Mouse (Mus musculus) adrenal gland, postnatal 36 days (tissue): Measurements from ENCODE around the gene Tmem210. TPM values are rescaled to one million over a fixed set of nuclear protein-coding genes. Genes with fewer than 3 reads are reported as not detected.
A peak's percentile ranks its signal among the peaks of the same experiment; 100 is the strongest.
"Not testable (repeated sequence)": the region's sequence is repeated elsewhere in the genome, so short reads cannot be mapped to it uniquely, and the experiment has no call there.

Source experiments
- DNase-seq, 2 experiments: peaks; one replicate each; pipeline ENCODE4 v3.0.0; 2021; ENCODE audit warnings: mixed read lengths in 1 of 2
- long read RNA-seq, 2 experiments: library from polyadenylated mRNA; stranded (forward); transcript quantifications; one replicate each; pipeline ENCODE4 v2.0.0; 2021; ENCODE audit warnings: borderline sequencing depth in 2 of 2
- total RNA-seq, 2 experiments: library from RNA; stranded (reverse); gene quantifications; 2 replicates each; pipeline ENCODE4 v1.2.3; 2021

The Tmem210 gene
- total RNA-seq, result not detected
- long read RNA-seq, experiment 1, result 0 reads
- long read RNA-seq, experiment 2, result 0 reads

- DNase-seq, result no peak
Measured at GRCm38 (mm10) chr2:25287927-25288649, at the start of gene Tmem210. TSS of gene Tmem210 (plus strand) at chr2:25288145.

GRCm38 (mm10) chr2:25239766-25240165 is 48.2 kb upstream of the Tmem210 start:
- no peak for DNase-seq

GRCm38 (mm10) chr2:25240310-25240709 is 47.6 kb upstream of the Tmem210 start:
- DNase-seq, result no peak

DNA sequence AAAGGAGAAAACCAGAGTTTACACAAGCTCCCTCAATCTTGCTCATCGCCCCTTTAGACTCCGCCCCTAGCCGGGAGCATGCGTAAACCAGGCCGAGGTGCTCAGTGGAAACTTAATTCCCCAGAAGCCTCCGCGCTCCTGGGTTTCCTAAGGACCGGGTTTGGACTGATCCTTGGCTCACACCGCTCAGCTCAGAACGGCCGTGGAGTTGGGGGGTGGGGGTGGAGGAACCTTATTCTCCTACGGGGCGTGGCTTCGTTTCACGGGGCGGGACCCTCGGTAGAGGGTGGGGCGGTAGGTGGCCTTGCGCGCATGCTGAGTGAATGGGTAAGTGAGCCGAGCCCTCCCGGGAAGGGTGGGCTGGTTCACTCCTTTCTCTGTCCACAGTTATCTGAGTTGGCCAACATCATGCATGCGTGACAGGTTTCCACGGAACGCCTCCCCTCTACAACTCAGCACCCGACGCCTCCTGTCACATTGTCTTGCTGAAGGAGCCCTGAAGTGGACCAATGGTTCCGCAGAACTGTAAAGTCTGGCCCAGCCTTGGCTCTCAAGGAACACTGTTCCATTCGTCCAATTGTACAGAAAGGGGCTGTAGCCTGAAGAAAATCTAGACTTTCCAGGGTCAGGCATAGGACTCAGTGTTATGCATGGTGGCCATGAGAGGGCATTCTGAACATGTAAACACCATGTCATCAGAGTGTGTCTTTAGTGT is 47.1 kb upstream of the Tmem210 start:
- peak; percentile 83 to 86 for DNase-seq

DNA sequence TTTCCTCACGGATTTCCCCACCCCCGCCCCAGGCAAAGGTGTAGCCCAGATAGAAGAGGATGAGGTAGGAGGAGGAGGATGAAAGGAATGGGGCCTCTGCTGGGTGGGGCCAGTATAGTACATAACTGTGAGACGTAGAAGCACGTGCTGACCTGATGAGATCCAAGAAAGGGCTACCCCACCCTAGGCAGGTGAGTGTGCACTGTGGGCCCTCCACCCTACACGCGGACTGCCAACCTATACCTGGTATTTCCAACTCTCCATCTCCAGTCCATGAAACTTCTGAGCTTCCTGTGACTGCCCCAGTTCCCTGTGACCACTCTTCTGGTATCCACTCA is 46.5 kb upstream of the Tmem210 start:
- DNase-seq, result no peak

- DNase-seq, result peak in 1 of 2 experiments; percentile 25
Measured at GRCm38 (mm10) chr2:25242101-25242506, 45.8 kb upstream of the Tmem210 start, which contains the start of the genes Rnf208 and Cysrt1. TSS of gene Rnf208 (plus strand) at chr2:25242255. TSS of gene Cysrt1 (minus strand) at chr2:25242452.

DNA sequence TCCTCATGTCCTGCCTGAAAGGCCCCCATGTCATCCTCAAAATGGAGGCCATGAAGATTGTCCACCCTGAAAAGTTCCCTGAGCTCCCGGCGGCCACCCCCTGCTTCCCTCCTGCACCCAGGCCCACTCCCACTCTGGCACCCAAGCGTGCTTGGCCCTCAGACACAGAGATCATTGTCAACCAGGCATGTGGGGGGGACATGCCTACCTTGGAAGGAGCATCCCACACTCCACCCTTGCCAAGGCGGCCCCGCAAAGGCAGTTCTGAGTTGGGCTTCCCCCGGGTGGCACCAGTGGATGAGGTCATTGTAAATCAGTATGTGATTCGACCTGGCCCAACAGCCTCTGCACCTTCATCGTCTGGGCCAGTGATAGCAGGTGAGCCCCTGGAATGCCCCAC is 44.6 kb upstream of the Tmem210 start:
- DNase-seq, result no peak

DNA sequence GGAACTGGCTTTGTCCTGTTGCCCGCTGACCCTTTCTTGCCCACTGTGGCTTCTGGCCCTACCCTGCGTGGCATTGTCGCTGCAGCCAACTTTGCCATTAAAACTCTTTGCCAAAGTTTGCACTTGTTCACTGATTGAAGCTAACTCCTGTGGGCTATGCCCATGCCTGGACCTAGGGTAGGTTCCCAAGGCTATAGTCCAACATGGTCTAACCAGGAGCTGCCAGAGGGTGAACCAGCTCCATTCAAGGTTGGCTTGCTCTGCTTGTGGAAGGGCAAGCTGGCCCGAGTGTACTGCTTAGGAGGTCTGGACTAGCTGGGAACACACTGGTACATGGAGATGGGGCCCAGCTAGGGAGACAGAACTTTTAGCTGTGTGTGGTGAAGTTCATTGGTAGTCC is 43.8 kb upstream of the Tmem210 start:
- no peak for DNase-seq

- DNase-seq, result no peak
Measured at GRCm38 (mm10) chr2:25246183-25247072, 41.5 kb upstream of the Tmem210 start, which contains the start of gene AL732309.1. TSS of gene AL732309.1 (minus strand) at chr2:25246863.

DNA sequence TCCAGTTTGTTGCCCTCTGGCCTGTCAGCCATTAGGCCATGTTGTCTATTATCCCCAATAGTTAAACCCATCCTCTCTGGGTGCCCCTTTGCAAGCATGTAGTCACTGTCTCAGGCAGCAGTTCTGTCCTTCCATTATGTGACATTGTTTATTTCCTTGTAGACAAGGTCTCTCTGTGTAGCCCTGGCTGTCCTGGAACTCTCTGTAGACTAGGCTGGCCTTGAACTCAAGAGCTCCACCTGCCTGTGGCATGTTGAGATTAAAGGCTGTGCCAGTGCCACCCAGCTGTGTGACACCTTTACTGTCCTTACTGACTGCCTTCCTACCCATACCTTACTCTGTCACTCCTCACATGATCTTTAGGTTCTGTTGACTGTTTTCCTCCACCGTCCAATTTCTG is 35.6 kb upstream of the Tmem210 start:
- peak; percentile 30 to 36 for DNase-seq

DNA sequence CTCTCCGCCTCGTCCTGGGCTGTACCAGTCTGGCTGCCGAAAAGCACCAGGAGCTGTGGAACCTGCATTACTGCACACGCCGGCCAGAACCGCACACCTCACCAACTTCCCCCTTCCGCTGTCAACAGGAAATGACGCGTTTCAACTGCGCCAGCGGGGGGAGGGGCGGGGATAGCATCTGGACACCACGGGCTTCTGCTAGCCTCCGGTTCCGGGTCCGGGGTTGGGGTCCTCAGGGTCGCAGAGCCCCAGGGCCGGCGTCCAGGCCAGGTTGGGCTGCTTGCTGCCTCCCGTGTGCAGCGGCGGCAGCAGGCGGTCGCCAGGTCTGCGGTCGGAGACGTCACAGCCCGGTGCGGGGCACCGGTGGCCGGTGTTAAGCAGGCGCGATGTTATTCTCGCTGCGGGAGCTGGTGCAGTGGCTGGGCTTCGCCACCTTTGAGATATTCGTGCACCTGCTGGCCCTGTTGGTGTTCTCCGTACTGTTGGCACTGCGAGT is 32.6 kb upstream of the Tmem210 start, which contains the start of gene Tmem203:
Gene Tmem203 (plus strand): TSS at position 156 of the 496 bp plus-strand sequence.
- DNase-seq, result peak; percentile 92 to 93

DNA sequence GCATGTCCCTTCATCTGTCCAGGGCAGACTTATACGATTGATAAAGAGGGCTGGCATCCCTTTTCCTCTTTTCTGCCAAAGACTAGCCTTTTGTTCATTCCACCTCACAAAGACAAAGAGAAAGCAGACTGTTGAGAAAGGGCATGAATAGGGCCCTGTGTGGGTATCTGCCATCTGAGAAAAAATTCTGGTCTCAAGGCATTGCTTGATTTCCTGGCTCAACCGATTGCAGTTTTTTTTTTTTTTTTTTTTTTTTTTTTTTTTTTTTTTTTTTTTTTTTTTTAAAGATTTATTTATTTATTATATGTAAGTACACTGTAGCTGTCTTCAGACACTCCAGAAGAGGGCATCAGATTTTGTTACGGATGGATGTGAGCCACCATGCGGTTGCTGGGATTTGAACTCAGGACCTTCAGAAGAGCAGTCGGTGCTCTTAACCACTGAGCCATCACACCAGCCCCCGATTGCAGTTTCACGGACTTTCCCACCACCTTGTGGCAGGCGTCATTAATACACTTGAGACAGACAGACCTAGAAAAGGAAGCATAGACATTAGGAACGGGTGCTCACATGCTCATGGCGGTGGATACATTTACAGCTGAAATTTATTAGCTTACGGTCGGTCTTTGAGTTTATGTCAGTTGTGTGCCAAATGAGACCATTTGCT is 31.4 kb upstream of the Tmem210 start:
- peak; percentile 36 to 56 for DNase-seq

GRCm38 (mm10) chr2:25257250-25257649 is 30.7 kb upstream of the Tmem210 start:
- DNase-seq, result not testable (repeated sequence)

DNA sequence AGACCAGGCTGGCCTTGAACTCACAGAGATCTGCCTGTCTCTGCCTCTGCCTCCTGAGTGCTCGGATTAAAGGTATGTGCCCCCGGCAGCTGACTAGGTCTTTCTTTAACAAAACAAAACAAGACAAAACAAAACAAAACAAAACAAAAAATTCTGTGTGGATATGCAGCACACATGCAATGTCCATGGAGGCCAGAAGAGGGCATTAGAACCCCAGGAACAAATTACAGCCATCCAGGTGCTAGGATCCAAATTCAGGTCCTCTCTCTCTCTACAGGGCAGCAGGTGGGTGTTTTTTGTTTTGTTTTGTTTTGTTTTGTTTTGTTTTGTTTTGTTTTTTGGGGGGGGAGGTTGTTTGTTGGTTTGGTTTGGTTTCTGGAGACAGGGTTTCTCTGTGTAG is 29.1 kb upstream of the Tmem210 start:
- no peak for DNase-seq

DNA sequence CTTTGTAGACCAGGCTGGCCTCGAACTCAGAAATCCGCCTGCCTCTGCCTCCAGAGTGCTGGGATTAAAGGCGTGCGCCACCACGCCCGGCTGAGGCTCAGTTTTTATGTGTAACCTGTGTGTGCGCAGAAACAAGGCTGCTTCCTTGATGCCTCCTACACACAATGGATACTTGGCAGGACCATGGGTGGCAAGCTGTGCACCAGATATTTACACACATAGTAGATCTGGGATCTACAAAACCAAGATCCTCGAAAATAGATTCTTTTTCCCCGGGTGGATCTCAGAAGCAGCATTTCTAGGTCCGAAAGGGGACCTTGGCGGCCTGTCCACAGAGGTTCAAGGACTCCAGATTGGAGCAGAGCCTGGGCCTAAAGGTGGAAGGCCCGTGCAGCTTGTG is 26.1 kb upstream of the Tmem210 start:
- DNase-seq, result no peak

DNA sequence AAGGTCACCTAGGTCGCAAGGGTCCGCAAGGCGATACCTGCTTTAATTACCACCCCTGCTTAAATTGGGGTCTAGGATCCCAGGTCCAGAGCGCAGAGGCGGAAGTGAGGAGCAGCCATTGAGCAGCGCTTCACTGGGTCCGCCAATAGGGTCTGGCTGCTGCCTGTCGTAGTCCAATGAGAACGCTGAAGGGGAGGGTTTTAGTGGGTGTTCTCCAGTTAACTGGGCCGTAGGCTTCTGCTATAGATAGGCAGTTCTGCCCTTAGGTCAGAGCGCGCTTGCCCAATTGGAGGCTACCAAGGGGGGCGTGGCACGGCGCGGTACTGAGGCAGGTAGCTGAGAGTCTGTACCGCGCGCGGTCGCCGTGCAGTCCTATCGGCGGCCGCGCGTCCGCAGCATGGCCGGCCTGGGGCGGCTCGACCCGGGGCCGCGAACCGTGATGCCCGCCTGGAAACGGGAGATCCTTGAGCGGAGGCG is 25.6 kb upstream of the Tmem210 start, which contains the start of gene Tprn:
Gene Tprn (plus strand): TSS at position 328 of the 477 bp plus-strand sequence.
- DNase-seq, result peak; percentile 98

GRCm38 (mm10) chr2:25262795-25263622 is 24.9 kb upstream of the Tmem210 start:
- peak; percentile 51 for DNase-seq

GRCm38 (mm10) chr2:25263623-25264285 is 24.2 kb upstream of the Tmem210 start:
- DNase-seq, result no peak

DNA sequence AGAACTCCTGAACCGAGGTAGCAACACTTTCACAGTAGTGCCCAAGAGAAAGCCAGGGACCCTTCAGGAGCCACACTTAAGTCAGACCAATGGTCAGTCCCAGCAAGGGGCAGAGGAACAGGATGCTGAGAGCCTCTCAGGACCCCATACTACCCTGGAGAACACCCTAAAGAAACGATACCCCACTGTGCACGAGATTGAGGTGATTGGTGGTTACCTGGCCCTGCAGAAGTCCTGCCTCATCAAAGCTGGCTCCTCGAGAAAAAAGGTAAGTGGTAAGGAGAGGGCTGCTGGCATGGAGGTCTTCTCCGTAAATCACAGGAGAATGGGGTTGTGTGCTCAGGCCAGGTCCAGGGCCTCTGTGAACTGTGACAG is 23.7 kb upstream of the Tmem210 start:
- DNase-seq, result no peak

DNA sequence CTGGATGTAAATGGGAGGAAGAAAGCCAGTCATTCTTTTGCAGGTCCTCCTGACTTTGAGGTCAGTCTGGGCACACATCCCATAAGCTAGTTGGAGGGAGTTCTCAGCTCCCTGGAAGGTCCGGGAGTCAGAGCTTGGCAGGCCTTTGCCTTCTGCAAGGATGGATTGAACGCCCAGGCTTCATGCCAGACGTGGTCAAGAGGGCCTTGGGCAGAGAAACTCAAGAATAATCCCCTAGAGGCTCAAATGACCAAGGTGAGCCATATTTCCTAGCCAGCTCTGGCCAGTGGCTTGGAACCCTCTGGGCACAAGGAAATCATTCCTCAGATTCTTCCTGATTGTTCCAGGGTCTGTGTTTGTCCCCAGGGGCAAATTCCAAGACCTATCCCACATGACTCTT is 23.1 kb upstream of the Tmem210 start:
- DNase-seq, result no peak
